8 mouse cellular contexts compared by ENCODE assay signal in the genomic region with DNA sequence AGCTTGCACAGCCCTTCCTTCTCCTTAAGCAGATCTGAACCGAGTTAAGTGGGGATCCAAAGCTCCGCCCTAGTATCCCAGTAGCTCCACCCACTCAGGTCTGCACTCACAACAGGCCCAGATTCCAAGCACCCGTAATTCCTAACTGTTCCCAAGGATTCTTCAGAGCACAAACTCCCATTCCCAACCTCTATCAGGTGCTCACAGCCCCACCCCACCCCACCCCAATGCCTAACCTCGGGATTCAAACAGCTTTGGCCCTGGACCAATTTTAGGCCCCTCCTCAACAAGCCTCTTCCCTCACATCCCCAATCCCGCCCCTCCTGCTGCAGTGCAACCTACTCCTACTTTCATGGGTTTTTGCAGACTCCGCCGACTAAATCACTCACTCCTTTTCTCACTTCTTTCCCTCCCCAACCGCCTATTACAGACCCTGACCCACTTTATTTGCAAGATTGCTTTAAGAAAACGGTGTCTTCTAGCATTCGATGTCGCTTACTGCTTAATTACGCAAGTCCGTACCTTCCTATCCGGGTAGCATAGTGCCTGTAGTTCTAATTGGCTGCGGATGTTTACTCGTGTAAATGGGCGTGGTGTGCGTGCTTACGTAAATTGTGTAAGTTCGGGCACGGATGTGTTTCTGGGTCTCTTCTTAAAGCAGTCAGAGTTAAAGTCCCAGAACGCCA. TPM values are rescaled to one million over a fixed set of nuclear protein-coding genes. Genes with fewer than 3 reads are reported as not detected.
DNase-seq lines count a peak whose midpoint lies in the region; ATAC-seq and TF ChIP-seq lines count a peak whose summit lies in the region.

A gene (plus strand): TSS at position 602 of the 686 bp plus-strand sequence.

- ATAC-seq in frontal cortex, adult (ENCODE audit: low TSS enrichment), result peak; percentile 97
- ATAC-seq in lung, postnatal 0 days, result peak; percentile 96

- TF ChIP-seq CTCF in lung, postnatal 0 days (IDR thresholded peaks at IDR 0.05), result no peak

- H3K4me2 ChIP-seq in lung, postnatal 0 days (replicated peaks; ENCODE audit: low read depth, low read length), result peak within 1 kb of the TSS; percentile 54

- H3K9me3 ChIP-seq in hindbrain, embryonic 10.5 days, result no peaks in the 10 kb centered on the region
- no peaks in the 10 kb centered on the region for H3K9me3 ChIP-seq in lung, postnatal 0 days (ENCODE audit: low read length)

- TF ChIP-seq EP300 in lung, postnatal 0 days (IDR thresholded peaks at IDR 0.05), result peak; percentile 44

- H3K27ac ChIP-seq in hindbrain, embryonic 10.5 days, result peak within 1 kb of the TSS; percentile 86
- peak within 1 kb of the TSS; percentile 79 for H3K27ac ChIP-seq in lung, postnatal 0 days (ENCODE audit: low read length)

- 16% methylated on average over 22 of the region's 22 CpGs for WGBS in hindbrain, embryonic 10.5 days
- 19% methylated on average over 22 of the region's 22 CpGs for whole genome bisulfite sequencing in lung, postnatal 0 days

- peak within 1 kb of the TSS; percentile 34 for H3K9ac ChIP-seq in lung, postnatal 0 days (replicated peaks; ENCODE audit: low read depth)

- H3K27me3 ChIP-seq in hindbrain, embryonic 10.5 days (ENCODE audit: insufficient read depth, poor library complexity, severe bottlenecking), result no peaks in the 10 kb centered on the region
- H3K27me3 ChIP-seq in lung, postnatal 0 days (replicated peaks; ENCODE audit: insufficient read depth, low read length), result no peaks in the 10 kb centered on the region

- DNase-seq in MN1 (ENCODE audit: low spot score), result peak; percentile 69
- DNase-seq in cerebellum, adult 8-10 months, result peak; percentile 69
- peak; percentile 68 for DNase-seq in hindbrain, embryonic 10.5 days (ENCODE audit: low spot score)
- peak; percentile 85 for DNase-seq in layer of hippocampus, adult 9-11 months
- DNase-seq in lung, postnatal 0 days (ENCODE audit: low spot score), result peak; percentile 93
- DNase-seq in ovary, postnatal 36 days (ENCODE audit: low spot score), result peak; percentile 45
- peak; percentile 70 for DNase-seq in thymus, postnatal 25 days

- H3K36me3 ChIP-seq in hindbrain, embryonic 10.5 days, result peaks cover 6% of the 10 kb centered on the region
- no peaks in the 10 kb centered on the region for H3K36me3 ChIP-seq in lung, postnatal 0 days (ENCODE audit: insufficient read depth, low read length)

- peaks cover 7% of the 10 kb centered on the region; the same call in 1 of the 2 replicates for H3K4me1 ChIP-seq in hindbrain, embryonic 10.5 days (replicated peaks)
- H3K4me1 ChIP-seq in lung, postnatal 0 days (ENCODE audit: insufficient read depth, low read depth, low read length), result no peaks in the 10 kb centered on the region

- peak within 1 kb of the TSS; percentile 60 for H3K4me3 ChIP-seq in hindbrain, embryonic 10.5 days
- H3K4me3 ChIP-seq in lung, postnatal 0 days (ENCODE audit: low read depth, low read length), result peak within 1 kb of the TSS; percentile 47

RNA-seq across cellular contexts. Expression of the gene that starts here (rescaled TPM):
- polyA plus RNA-seq in hindbrain, embryonic 10.5 days (2016; fragmentation: Nextera tagmentation; extraction: Ambion mirVana), result 27.4 and 31.3 TPM in 2 replicates
- 32.4 and 37.1 TPM in 2 replicates for polyA plus RNA-seq in lung, postnatal 0 days (2015; fragmentation: Nextera tagmentation; extraction: Ambion mirVana)

Comparison
In these comparisons a context has a peak if more than half of its experiments do, and no peak if none do; other contexts are left out.
1. Peak in every context shown above with its lines: DNase-seq, ATAC-seq, H3K4me3 ChIP-seq and H3K27ac ChIP-seq.